Mouse (Mus musculus): ENCODE results near the gene Ccdc159. TPM values are rescaled to one million over a fixed set of nuclear protein-coding genes. Genes with fewer than 3 reads are reported as not detected.

The Ccdc159 gene
- polyA plus RNA-seq, 1 experiment from 2014 or later: 8.9 TPM

DNA sequence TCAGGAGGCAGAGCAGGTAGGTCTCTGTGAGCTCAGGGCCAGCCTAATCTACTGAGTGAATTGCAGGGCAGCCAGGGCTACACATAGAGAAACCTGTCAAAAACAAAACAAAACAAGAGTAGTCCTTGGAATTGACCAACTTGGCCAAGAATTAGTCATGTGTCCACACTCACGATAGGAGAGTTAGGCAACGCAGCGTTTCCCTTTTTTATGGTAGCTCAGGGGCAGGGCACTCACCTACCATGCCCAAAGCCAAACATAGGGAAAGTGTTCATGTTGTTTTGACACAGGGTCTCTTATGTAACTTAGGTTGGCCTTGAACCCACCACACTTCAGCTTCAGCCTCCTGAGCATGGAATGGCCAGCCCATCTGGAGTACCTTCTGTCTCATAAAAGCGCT is 42.0 kb downstream of the Ccdc159 start:
- no peak for ATAC-seq (ENCODE audit: low FRiP score)
- H3K4me1 ChIP-seq (replicated peaks): no peaks in the 10 kb centered on the region
- no peak overlapping the region for H3K4me2 ChIP-seq
- no peak overlapping the region for H3K27ac ChIP-seq
- H3K9me3 ChIP-seq: no peaks in the 10 kb centered on the region
- H3K27me3 ChIP-seq: peaks cover 5% of the 10 kb centered on the region
- H3K9ac ChIP-seq: no peak overlapping the region
- 96% methylated on average over 4 of the region's 4 CpGs for WGBS
- H3K4me3 ChIP-seq: no peak overlapping the region
- H3K36me3 ChIP-seq: no peaks in the 10 kb centered on the region

DNA sequence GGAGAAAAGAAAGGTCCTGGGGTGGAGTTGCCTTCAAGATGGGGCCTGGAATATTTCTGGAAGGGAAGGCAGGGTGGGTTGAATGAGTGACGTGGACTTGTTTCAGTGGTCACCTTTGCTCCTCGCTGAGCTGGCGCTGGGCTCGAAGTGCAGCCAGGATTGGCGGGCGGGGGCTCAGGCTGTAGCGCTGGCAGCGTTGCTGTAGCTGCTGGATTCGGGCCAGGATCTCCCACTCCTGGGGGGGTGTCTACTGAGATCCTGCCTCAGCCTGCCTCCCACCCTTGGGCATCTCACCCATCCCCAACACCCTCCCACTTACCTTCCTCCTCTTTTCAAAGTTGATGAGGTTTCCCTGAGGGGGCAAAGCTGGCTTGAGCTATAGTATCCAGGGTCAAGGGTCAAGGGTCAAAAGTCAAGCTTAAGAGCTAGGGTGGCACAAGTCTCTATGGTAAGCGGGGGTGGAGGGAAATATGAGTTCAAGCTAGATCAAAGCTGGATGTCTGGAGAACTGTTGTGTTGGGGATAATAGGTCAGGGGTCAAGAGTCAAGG is 49.4 kb downstream of the Ccdc159 start:
- Histone ChIP-seq H3K4me3 (no peak overlapping the region), H3K27me3 (no peaks in the 10 kb centered on the region), H3K9ac (no peak overlapping the region), H3K4me1 (replicated peaks) (no peaks in the 10 kb centered on the region), H3K9me3 (no peaks in the 10 kb centered on the region), H3K36me3 (no peaks in the 10 kb centered on the region), H3K27ac (no peak overlapping the region), H3K4me2 (no peak overlapping the region)
- no peak for ATAC-seq (ENCODE audit: low FRiP score)
- WGBS: 91% methylated on average over 10 of the region's 10 CpGs

- WGBS: 85% methylated on average over 5 of the region's 5 CpGs
- H3K36me3 ChIP-seq: no peaks in the 10 kb centered on the region
Measured at GRCm38 (mm10) chr9:21977331-21977730, 50.1 kb downstream of the Ccdc159 start.

GRCm38 (mm10) chr9:21977972-21978371 is 50.7 kb downstream of the Ccdc159 start:
- 23% methylated on average over 2 of the region's 2 CpGs for WGBS
- H3K27ac ChIP-seq: no peak overlapping the region
- no peaks in the 10 kb centered on the region for H3K9me3 ChIP-seq
- H3K9ac ChIP-seq: no peak overlapping the region
- no peaks in the 10 kb centered on the region for H3K27me3 ChIP-seq
- H3K36me3 ChIP-seq: no peaks in the 10 kb centered on the region
- H3K4me2 ChIP-seq: no peak overlapping the region
- H3K4me1 ChIP-seq (replicated peaks): no peaks in the 10 kb centered on the region
- H3K4me3 ChIP-seq: no peak overlapping the region
- ATAC-seq (ENCODE audit: low FRiP score): no peak

More at GRCm38 (mm10) chr9:21977331-21977730, 50.1 kb downstream of the Ccdc159 start:
- no peak for ATAC-seq (ENCODE audit: low FRiP score)
- Histone ChIP-seq H3K4me1 (replicated peaks) (no peaks in the 10 kb centered on the region), H3K4me3 (no peak overlapping the region), H3K4me2 (no peak overlapping the region), H3K9me3 (no peaks in the 10 kb centered on the region), H3K27me3 (no peaks in the 10 kb centered on the region), H3K27ac (no peak overlapping the region), H3K9ac (no peak overlapping the region)

- Histone ChIP-seq H3K4me2 (no peak overlapping the region), H3K4me1 (replicated peaks) (no peaks in the 10 kb centered on the region), H3K4me3 (no peak overlapping the region), H3K9ac (no peak overlapping the region), H3K9me3 (no peaks in the 10 kb centered on the region), H3K27ac (no peak overlapping the region), H3K36me3 (no peaks in the 10 kb centered on the region), H3K27me3 (0 out of 2 replicates have a peak, but pooled peaks cover 1% of the 10 kb centered on the region)
- no peak for ATAC-seq (ENCODE audit: low FRiP score)
- WGBS: 83% methylated on average over 4 of the region's 4 CpGs
Measured at GRCm38 (mm10) chr9:21978398-21979128, 51.3 kb downstream of the Ccdc159 start.

DNA sequence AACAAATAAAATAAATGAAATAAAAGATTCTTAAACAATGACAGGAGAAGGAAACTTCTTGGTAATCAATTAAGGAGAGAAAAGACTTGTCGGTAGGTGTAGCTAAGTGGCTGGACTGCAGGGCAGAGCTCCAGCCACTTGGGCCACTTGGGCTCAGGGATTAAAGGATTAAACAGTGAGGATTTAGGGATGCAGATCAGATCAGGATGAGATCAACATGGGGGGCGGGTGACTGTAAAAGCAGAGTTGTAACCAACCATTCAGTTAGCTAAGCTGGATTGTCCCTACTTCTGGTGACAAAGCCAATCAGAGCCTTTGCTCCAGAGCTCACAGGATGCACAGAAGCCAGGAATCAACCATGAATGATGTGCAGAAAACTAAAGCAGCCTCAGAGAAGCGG is 56.6 kb downstream of the Ccdc159 start:
- 28% methylated on average over 3 of the region's 3 CpGs for WGBS
- Histone ChIP-seq H3K9me3 (no peaks in the 10 kb centered on the region), H3K4me2 (no peak overlapping the region), H3K27ac (no peak overlapping the region), H3K27me3 (peaks cover 47% of the 10 kb centered on the region), H3K36me3 (no peaks in the 10 kb centered on the region), H3K9ac (no peak overlapping the region), H3K4me1 (replicated peaks) (peaks cover 11% of the 10 kb centered on the region), H3K4me3 (no peak overlapping the region)
- no peak for ATAC-seq (ENCODE audit: low FRiP score)

Other genes with a start within 250 kb of the Ccdc159 start
- 12.4 and 15.6 TPM in 2 replicates for gene Ldlr, start 204.0 kb upstream of the Ccdc159 start, polyA plus RNA-seq (2015; fragmentation: Nextera tagmentation; extraction: Ambion mirVana)
- 22.0 and 26.4 TPM in 2 replicates for gene Spc24, start 167.2 kb upstream of the Ccdc159 start, polyA plus RNA-seq (2015; fragmentation: Nextera tagmentation; extraction: Ambion mirVana)
- 4.7 and 5.0 TPM in 2 replicates for gene Kank2, start 128.7 kb upstream of the Ccdc159 start, polyA plus RNA-seq (2015; fragmentation: Nextera tagmentation; extraction: Ambion mirVana)
- 0.39 and 0.53 TPM in 2 replicates for gene Angptl8, start 92.0 kb upstream of the Ccdc159 start, polyA plus RNA-seq (2015; fragmentation: Nextera tagmentation; extraction: Ambion mirVana)
- 17.2 and 18.2 TPM in 2 replicates for gene Dock6, start 74.8 kb upstream of the Ccdc159 start, polyA plus RNA-seq (2015; fragmentation: Nextera tagmentation; extraction: Ambion mirVana)
- gene Rab3d, start 9.3 kb upstream of the Ccdc159 start, polyA plus RNA-seq (2015; fragmentation: Nextera tagmentation; extraction: Ambion mirVana): 15.9 and 18.5 TPM in 2 replicates
- 47.1 and 48.2 TPM in 2 replicates for gene Tmem205, start 85 bp downstream of the Ccdc159 start, polyA plus RNA-seq (2015; fragmentation: Nextera tagmentation; extraction: Ambion mirVana)
- 67.5 and 71.4 TPM in 2 replicates for gene Plppr2, start 9.6 kb downstream of the Ccdc159 start, polyA plus RNA-seq (2015; fragmentation: Nextera tagmentation; extraction: Ambion mirVana)
- 9.1 and 9.7 TPM in 2 replicates for gene Swsap1, start 28.3 kb downstream of the Ccdc159 start, polyA plus RNA-seq (2015; fragmentation: Nextera tagmentation; extraction: Ambion mirVana)
- gene Epor, start 36.0 kb downstream of the Ccdc159 start, polyA plus RNA-seq (2015; fragmentation: Nextera tagmentation; extraction: Ambion mirVana): 1.9 and 2.2 TPM in 2 replicates
- 1.1 TPM in 2 replicates for gene Rgl3, start 62.0 kb downstream of the Ccdc159 start, polyA plus RNA-seq (2015; fragmentation: Nextera tagmentation; extraction: Ambion mirVana)
- gene Ccdc151, start 75.2 kb downstream of the Ccdc159 start, polyA plus RNA-seq (2015; fragmentation: Nextera tagmentation; extraction: Ambion mirVana): 4.1 and 4.4 TPM in 2 replicates
- gene Prkcsh, start 75.3 kb downstream of the Ccdc159 start, polyA plus RNA-seq (2015; fragmentation: Nextera tagmentation; extraction: Ambion mirVana): 99.3 and 101 TPM in 2 replicates
- gene Elavl3, start 124.6 kb downstream of the Ccdc159 start, polyA plus RNA-seq (2015; fragmentation: Nextera tagmentation; extraction: Ambion mirVana): 80.6 and 81.7 TPM in 2 replicates
- gene Gm49318, start 143.8 kb downstream of the Ccdc159 start, polyA plus RNA-seq (2015; fragmentation: Nextera tagmentation; extraction: Ambion mirVana): not detected in 2 replicates
- gene Zfp653, start 143.9 kb downstream of the Ccdc159 start, polyA plus RNA-seq (2015; fragmentation: Nextera tagmentation; extraction: Ambion mirVana): 17.7 and 19.5 TPM in 2 replicates
- gene Ecsit, start 158.0 kb downstream of the Ccdc159 start, polyA plus RNA-seq (2015; fragmentation: Nextera tagmentation; extraction: Ambion mirVana): 53.5 and 56.5 TPM in 2 replicates
- gene Cnn1, start 171.7 kb downstream of the Ccdc159 start, polyA plus RNA-seq (2015; fragmentation: Nextera tagmentation; extraction: Ambion mirVana): 1.4 and 4.5 TPM in 2 replicates
- 179 and 185 TPM in 2 replicates for gene Elof1, start 189.7 kb downstream of the Ccdc159 start, polyA plus RNA-seq (2015; fragmentation: Nextera tagmentation; extraction: Ambion mirVana)
- 0.82 and 0.98 TPM in 2 replicates for gene Acp5, start 208.2 kb downstream of the Ccdc159 start, polyA plus RNA-seq (2015; fragmentation: Nextera tagmentation; extraction: Ambion mirVana)
- 81.3 and 88.2 TPM in 2 replicates for gene Pigyl, start 229.4 kb downstream of the Ccdc159 start, polyA plus RNA-seq (2015; fragmentation: Nextera tagmentation; extraction: Ambion mirVana)

Data from hindbrain, embryonic 13.5 days (tissue).